Mouse (Mus musculus) cerebellum, adult 2 months (tissue): ENCODE measurements at regions not wholly inside any gene's neighbourhood (a gene's known extent, or its start where the extent isn't known, plus 50 kb on each side); places are given as distances from the start of the nearest gene placed in this dataset.
A peak's percentile ranks its signal among the peaks of the same experiment; 100 is the strongest.

Experiments
- DNase-seq, 2 experiments: peaks; one replicate each; pipeline ENCODE4 v3.0.0; 2021
- H3K27ac ChIP-seq: fragments of 200-500 bp; 2 replicates; pipeline ENCODE4 v1.5.1; 2012; ENCODE audit warnings: low read length, control low read depth, inconsistent platforms; ENCODE audit not compliant: insufficient read depth
- H3K27me3 ChIP-seq: fragments of 200-500 bp; 2 replicates; pipeline ENCODE4 v1.6.1; 2012; ENCODE audit warnings: inconsistent platforms, mild to moderate bottlenecking, low read length, moderate library complexity; ENCODE audit not compliant: control insufficient read depth, insufficient read depth
- H3K4me1 ChIP-seq: fragments of 200-500 bp; 2 replicates; pipeline ENCODE4 v1.6.1; 2011; ENCODE audit warnings: low read length; ENCODE audit not compliant: control insufficient read depth, insufficient read depth
- H3K4me3 ChIP-seq: fragments of 200-500 bp; replicated peaks from 2 replicates; pipeline ENCODE3; 2011; ENCODE audit warnings: mild to moderate bottlenecking, low read depth, low read length, control low read depth; ENCODE audit not compliant: insufficient read depth
- CTCF ChIP-seq: fragments of 200-500 bp; IDR thresholded peaks from 2 replicates; pipeline ENCODE4 v1.5.1; 2011; ENCODE audit warnings: low read depth, mild to moderate bottlenecking, control low read depth, low read length, moderate library complexity, borderline replicate concordance; ENCODE audit not compliant: insufficient read depth
- POLR2A ChIP-seq: fragments of 200-500 bp; IDR thresholded peaks from 2 replicates; pipeline ENCODE4 v1.6.1; 2011; ENCODE audit warnings: low read length, control low read depth, borderline replicate concordance; ENCODE audit not compliant: insufficient read depth
- WGBS: fragments of 180-500 bp; shearing (Covaris S2); methylation state at CpG from one replicate; pipeline ENCODE4 v1.1.7; 2018; 5-methylcytosine and 5-hydroxymethylcytosine counted together

DNA sequence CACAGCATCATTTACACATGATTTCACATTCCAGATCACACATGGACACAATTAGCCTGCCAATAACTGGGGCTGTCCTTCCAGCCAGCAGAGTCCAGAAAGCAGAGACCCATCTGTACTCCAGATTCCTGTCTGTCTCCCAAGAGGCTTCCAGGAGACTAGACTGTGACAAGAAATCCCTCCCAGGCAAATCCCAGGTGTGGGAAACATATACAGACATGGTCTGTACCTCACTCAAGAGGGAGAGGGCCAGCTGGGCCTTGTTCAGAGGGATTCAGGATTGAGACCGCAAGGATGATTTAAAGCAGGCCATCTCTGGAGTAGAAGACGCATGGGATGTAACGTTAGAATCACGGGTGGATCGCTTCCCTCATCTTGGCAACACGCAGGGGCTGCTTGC, 182.7 kb upstream of the Prr30 start:
- H3K27me3 ChIP-seq = no peaks in the 10 kb centered on the region
- TF ChIP-seq CTCF (no peak), POLR2A (no peak)

GRCm38 (mm10) chr14:101381943-101382342, 181.8 kb upstream of the Prr30 start:
- Histone ChIP-seq H3K27ac (no peak overlapping the region), H3K4me1 (no peaks in the 10 kb centered on the region), H3K4me3 (no peak overlapping the region), H3K27me3 (no peaks in the 10 kb centered on the region)
- 25% methylated on average over 2 of the region's 2 CpGs for WGBS
- DNase-seq = no peak
- TF ChIP-seq POLR2A = no peak
- no peak for TF ChIP-seq CTCF

More for the DNA sequence above, 182.7 kb upstream of the Prr30 start:
- Histone ChIP-seq H3K4me3 (no peak overlapping the region), H3K27ac (no peak overlapping the region), H3K4me1 (no peaks in the 10 kb centered on the region)
- no peak for DNase-seq
- WGBS = 39% methylated on average over 6 of the region's 6 CpGs

DNA sequence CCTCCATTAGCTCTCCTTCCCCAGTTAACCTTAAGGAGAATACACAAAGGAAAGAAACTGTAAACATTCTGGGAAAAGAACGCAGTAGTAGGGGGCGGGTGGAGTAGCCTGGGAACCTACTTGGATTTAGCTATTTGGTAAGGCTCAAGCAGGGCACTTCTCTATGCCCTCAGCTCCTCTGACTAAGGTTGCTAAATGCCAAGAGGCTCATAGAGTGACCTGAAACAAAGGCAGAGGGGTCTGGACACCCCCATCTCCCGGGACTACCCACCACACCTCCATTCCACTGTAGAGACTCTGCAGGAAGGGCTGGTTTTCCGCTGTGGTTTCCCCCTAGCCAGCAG, 179.5 kb upstream of the Prr30 start:
- WGBS = 55% methylated on average over 4 of the region's 4 CpGs
- Histone ChIP-seq H3K4me1 (no peaks in the 10 kb centered on the region), H3K27me3 (no peaks in the 10 kb centered on the region), H3K27ac (no peak overlapping the region), H3K4me3 (no peak overlapping the region)
- TF ChIP-seq CTCF (no peak), POLR2A (no peak)
- DNase-seq = no peak

DNA sequence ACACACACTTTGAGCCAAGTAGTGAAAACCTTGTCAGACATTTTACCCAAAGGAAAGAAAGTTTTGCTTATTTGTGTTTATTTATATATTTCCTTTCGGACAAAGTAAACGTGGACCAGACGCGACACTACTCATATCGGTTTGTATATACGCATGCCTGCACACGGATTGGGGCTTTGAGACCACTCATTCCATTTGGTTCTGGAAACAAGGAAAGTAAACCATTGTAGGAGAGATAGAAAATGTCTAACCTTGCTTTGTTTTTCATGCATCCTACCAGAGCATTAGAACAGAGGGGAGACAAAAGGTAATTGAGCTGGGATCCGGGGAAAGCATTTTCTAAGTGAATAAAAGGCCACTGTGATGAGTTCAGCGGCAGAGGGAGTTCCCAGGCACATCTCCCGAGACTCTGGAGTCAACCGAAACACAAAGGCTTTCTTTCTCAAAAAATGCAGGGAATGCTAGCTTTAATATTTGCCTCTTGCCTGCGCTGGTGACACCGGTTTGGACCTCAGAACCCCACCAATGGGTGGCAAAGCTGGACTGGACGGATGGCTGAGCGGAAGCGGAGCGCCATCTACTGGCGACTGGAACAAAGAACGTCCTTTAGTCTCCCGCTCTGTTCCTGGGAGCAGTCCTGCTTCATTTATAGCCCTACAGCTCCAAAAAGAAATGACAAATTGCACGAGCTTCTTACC, 179.0 kb upstream of the Prr30 start:
- DNase-seq = peak; percentile 62 to 70
- TF ChIP-seq POLR2A (no peak), CTCF (peak; percentile 93)
- Histone ChIP-seq H3K27ac (no peak overlapping the region), H3K4me3 (no peak overlapping the region), H3K27me3 (no peaks in the 10 kb centered on the region), H3K4me1 (no peaks in the 10 kb centered on the region)
- WGBS = 20% methylated on average over 21 of the region's 21 CpGs

- no peak for TF ChIP-seq POLR2A
- TF ChIP-seq CTCF = no peak
- no peaks in the 10 kb centered on the region for H3K4me1 ChIP-seq
- no peaks in the 10 kb centered on the region for H3K27me3 ChIP-seq
- DNase-seq = no peak
- H3K27ac ChIP-seq = no peak overlapping the region
- no peak overlapping the region for H3K4me3 ChIP-seq
- 87% methylated on average over 8 of the region's 8 CpGs for WGBS
These were observed 178.4 kb upstream of the Prr30 start for GRCm38 (mm10) chr14:101378545-101378944.

DNA sequence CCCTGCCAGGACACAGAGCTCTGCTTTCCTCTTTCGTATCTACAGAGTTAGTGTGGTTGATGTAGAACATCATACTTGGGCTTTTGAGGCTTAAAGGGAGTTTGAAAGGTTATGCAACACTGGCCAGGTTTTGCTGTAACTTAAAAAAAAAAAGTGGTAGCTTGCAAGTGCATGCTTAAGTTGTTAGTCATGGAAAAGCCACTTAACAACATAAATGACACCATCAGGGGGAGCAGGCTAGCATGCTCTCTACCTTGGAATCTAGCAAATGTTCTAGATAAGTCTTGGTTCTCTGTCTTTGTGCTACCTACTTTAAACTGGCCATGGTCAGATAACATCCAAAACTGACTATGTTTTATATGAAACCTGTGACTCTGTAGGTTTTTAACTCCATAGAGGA, 176.6 kb upstream of the Prr30 start:
- 91% methylated on average over 1 of the region's 1 CpGs for WGBS
- Histone ChIP-seq H3K27ac (no peak overlapping the region), H3K4me3 (no peak overlapping the region), H3K27me3 (no peaks in the 10 kb centered on the region), H3K4me1 (no peaks in the 10 kb centered on the region)
- no peak for TF ChIP-seq POLR2A
- no peak for TF ChIP-seq CTCF
- DNase-seq = no peak

DNA sequence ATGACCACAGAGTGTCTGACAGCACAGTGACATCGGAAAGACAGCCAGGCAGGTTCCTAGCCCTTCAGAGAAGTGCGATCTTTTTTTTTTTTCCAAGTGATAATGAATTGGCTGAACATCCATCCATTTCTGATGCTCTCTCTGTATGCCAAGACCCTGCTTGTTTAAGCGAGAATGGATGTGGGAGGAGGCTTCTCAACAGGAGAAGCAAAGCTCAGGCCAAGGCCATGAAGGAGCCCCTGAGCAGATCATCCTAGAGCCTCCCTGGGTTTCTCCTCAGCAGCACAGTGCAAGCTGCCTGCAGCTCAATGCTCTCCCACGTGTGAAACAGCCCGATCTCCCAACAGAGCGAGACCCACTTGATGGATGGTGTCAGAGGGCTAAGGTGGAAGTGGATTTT, 175.7 kb upstream of the Prr30 start:
- DNase-seq = no peak
- WGBS = 15% methylated on average over 6 of the region's 6 CpGs
- no peak for TF ChIP-seq CTCF
- TF ChIP-seq POLR2A = no peak
- Histone ChIP-seq H3K27ac (no peak overlapping the region), H3K4me1 (no peaks in the 10 kb centered on the region), H3K4me3 (no peak overlapping the region), H3K27me3 (no peaks in the 10 kb centered on the region)

- WGBS = 94% methylated on average over 4 of the region's 4 CpGs
- TF ChIP-seq POLR2A = no peak
- no peak for TF ChIP-seq CTCF
- H3K27me3 ChIP-seq = no peaks in the 10 kb centered on the region
- H3K4me3 ChIP-seq = no peak overlapping the region
- H3K27ac ChIP-seq = no peak overlapping the region
- no peak for DNase-seq
- no peaks in the 10 kb centered on the region for H3K4me1 ChIP-seq
These were observed 173.7 kb upstream of the Prr30 start for GRCm38 (mm10) chr14:101373864-101374263.
